Mouse (Mus musculus) urinary bladder, postnatal 14 days (tissue): ENCODE data around the gene Zfp428.
A peak's percentile ranks its signal among the peaks of the same experiment; 100 is the strongest.

Experiments
- DNase-seq: peaks from one replicate; pipeline ENCODE4 v3.0.0; 2021; ENCODE audit warnings: low spot score

Zfp428 gene

GRCm38 (mm10) chr7:24506838-24507725, at the start of gene Zfp428:
Gene Zfp428 (plus strand): TSS chr7:24507006.
- DNase-seq: peak; percentile 86

GRCm38 (mm10) chr7:24457726-24458370, 49.0 kb upstream of the Zfp428 start:
- DNase-seq: no peak

- DNase-seq: peak; percentile 62
Measured at GRCm38 (mm10) chr7:24459440-24459839, 47.4 kb upstream of the Zfp428 start.

GRCm38 (mm10) chr7:24459843-24460242, 47.0 kb upstream of the Zfp428 start:
- peak; percentile 64 for DNase-seq

GRCm38 (mm10) chr7:24461376-24462051, 45.3 kb upstream of the Zfp428 start:
- DNase-seq: peak; percentile 47

GRCm38 (mm10) chr7:24462388-24463319, 44.2 kb upstream of the Zfp428 start, which contains the start of gene Plaur:
Gene Plaur (plus strand): TSS chr7:24462484.
- DNase-seq: peak; percentile 71

- DNase-seq: no peak
Measured at GRCm38 (mm10) chr7:24466835-24467234, 40.0 kb upstream of the Zfp428 start.

GRCm38 (mm10) chr7:24467886-24468285, 38.9 kb upstream of the Zfp428 start:
- DNase-seq: no peak

GRCm38 (mm10) chr7:24469126-24469525, 37.7 kb upstream of the Zfp428 start:
- no peak for DNase-seq

GRCm38 (mm10) chr7:24470356-24470755, 36.5 kb upstream of the Zfp428 start:
- peak; percentile 25 for DNase-seq

- no peak for DNase-seq
Measured at GRCm38 (mm10) chr7:24472442-24472841, 34.4 kb upstream of the Zfp428 start.

- peak; percentile 27 for DNase-seq
Measured at GRCm38 (mm10) chr7:24472937-24473336, 33.9 kb upstream of the Zfp428 start.

- DNase-seq: peak; percentile 55
Measured at GRCm38 (mm10) chr7:24473913-24474529, 32.8 kb upstream of the Zfp428 start.

- no peak for DNase-seq
Measured at GRCm38 (mm10) chr7:24474811-24475506, 31.8 kb upstream of the Zfp428 start.

GRCm38 (mm10) chr7:24476338-24476737, 30.5 kb upstream of the Zfp428 start:
- DNase-seq: no peak

GRCm38 (mm10) chr7:24476856-24477255, 29.9 kb upstream of the Zfp428 start:
- no peak for DNase-seq

GRCm38 (mm10) chr7:24478911-24479310, 27.9 kb upstream of the Zfp428 start:
- DNase-seq: no peak

GRCm38 (mm10) chr7:24479685-24480084, 27.1 kb upstream of the Zfp428 start:
- no peak for DNase-seq

- DNase-seq: no peak
Measured at GRCm38 (mm10) chr7:24480121-24480941, 26.5 kb upstream of the Zfp428 start.
